Mouse (Mus musculus) hindbrain, postnatal 0 days (tissue): Measurements from ENCODE around the gene Gcnt4. TPM values are rescaled to one million over a fixed set of nuclear protein-coding genes. Genes with fewer than 3 reads are reported as not detected.
"Not testable (repeated sequence)": the region's sequence is repeated elsewhere in the genome, so short reads cannot be mapped to it uniquely, and the experiment has no call there.

Source experiments
- ATAC-seq: fragments of 200-750 bp; cut with Nextera tagmentation; 2 replicates; pipeline ENCODE4 v1.8.0; 2017; ENCODE audit warnings: mild to moderate bottlenecking, moderate TSS enrichment, moderate library complexity
- DNase-seq: peaks from one replicate; pipeline ENCODE4 v3.0.0-alpha.2; 2015; ENCODE audit warnings: low spot score
- H3K27ac ChIP-seq: fragments of 300-500 bp; sonication (generic); 2 replicates; pipeline ENCODE4 v1.5.1; 2014; ENCODE audit warnings: mild to moderate bottlenecking
- H3K27me3 ChIP-seq: fragments of 300-500 bp; sonication (generic); 2 replicates; pipeline ENCODE4 v1.6.1; 2014; ENCODE audit warnings: low read length, mixed read lengths; ENCODE audit not compliant: insufficient read depth
- H3K36me3 ChIP-seq: fragments of 300-500 bp; sonication (generic); 2 replicates; pipeline ENCODE4 v1.6.1; 2014; ENCODE audit warnings: low read length, mixed read lengths; ENCODE audit not compliant: insufficient read depth
- H3K4me1 ChIP-seq: fragments of 300-500 bp; sonication (generic); 2 replicates; pipeline ENCODE4 v1.6.1; 2014; ENCODE audit warnings: antibody characterized with exemption, low read length, mixed read lengths; ENCODE audit not compliant: insufficient read depth
- H3K4me2 ChIP-seq: fragments of 300-500 bp; sonication (generic); 2 replicates; pipeline ENCODE4 v1.6.1; 2014; ENCODE audit warnings: low read depth, mild to moderate bottlenecking, low read length, moderate library complexity, mixed read lengths
- H3K4me3 ChIP-seq: fragments of 300-500 bp; sonication (generic); 2 replicates; pipeline ENCODE4 v1.5.1; 2014; ENCODE audit warnings: low read length
- H3K9ac ChIP-seq: fragments of 300-500 bp; sonication (generic); replicated peaks from 2 replicates; pipeline ENCODE4 v1.6.1; 2014; ENCODE audit warnings: mild to moderate bottlenecking, low read length, moderate library complexity, mixed read lengths
- H3K9me3 ChIP-seq: fragments of 300-500 bp; sonication (generic); 2 replicates; pipeline ENCODE4 v1.6.1; 2016; ENCODE audit warnings: low read length, mixed read lengths
- CTCF ChIP-seq: IDR thresholded peaks from 2 replicates; pipeline ENCODE4 v1.5.1; 2016; ENCODE audit warnings: antibody characterized with exemption, control low read depth, low read depth
- WGBS: fragments of 180-500 bp; shearing (Covaris S2); extraction: QIAGEN DNeasy Blood & Tissue Kit; methylation state at CpG from one replicate; pipeline ENCODE4 v1.1.7; 2014; 5-methylcytosine and 5-hydroxymethylcytosine counted together
- polyA plus RNA-seq: library from polyadenylated mRNA; unstranded; fragments of >200 nt; fragmentation: Nextera tagmentation; extraction: Ambion mirVana; gene quantifications from 2 replicates; pipeline ENCODE4 v1.2.1, GENCODE M21; 2015
- total RNA-seq: library from RNA; depleted of rRNA; stranded (reverse); fragments of >200 nt; gene quantifications from 2 replicates; pipeline ENCODE4 v1.2.3, GENCODE M21; 2014

Gene Gcnt4
- total and polyA plus RNA-seq, 2 experiments from 2014 or later = 0.15 to 0.94 TPM

GRCm38 (mm10) chr13:96932745-96933144, 8.3 kb downstream of the Gcnt4 start:
- Histone ChIP-seq H3K27me3 (no peaks in the 10 kb centered on the region), H3K27ac (no peak overlapping the region), H3K4me2 (no peak overlapping the region), H3K9ac (no peak overlapping the region), H3K36me3 (no peaks in the 10 kb centered on the region), H3K4me1 (no peaks in the 10 kb centered on the region), H3K4me3 (no peak overlapping the region), H3K9me3 (no peaks in the 10 kb centered on the region)
- ATAC-seq (no peak), DNase-seq (no peak)
- WGBS = 84% methylated on average over 5 of the region's 5 CpGs
- no peak for TF ChIP-seq CTCF

DNA sequence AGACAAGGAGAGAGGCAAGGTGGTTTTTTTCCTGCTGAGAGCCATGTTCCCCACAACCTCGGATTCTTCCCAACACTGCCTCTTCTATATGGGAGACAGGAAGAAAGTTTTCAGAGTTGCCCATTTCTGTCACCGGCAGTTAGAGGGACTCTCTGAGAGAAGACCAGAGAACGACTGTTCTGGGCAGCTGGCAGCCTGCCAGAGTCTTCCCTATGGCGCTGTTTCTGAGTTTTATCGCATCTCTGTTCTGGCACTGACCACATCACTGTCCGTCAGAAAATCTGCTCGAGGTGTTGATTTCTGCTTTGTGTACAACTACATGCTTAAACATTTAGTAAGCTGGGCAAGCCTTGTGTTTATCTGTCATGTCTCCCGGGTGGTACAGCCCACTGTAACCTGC, 8.9 kb downstream of the Gcnt4 start:
- Histone ChIP-seq H3K36me3 (no peaks in the 10 kb centered on the region), H3K9me3 (no peaks in the 10 kb centered on the region), H3K4me2 (0 out of 2 replicates have a peak overlapping the region, but pooled peaks have one; percentile 23), H3K4me3 (no peak overlapping the region), H3K27ac (no peak overlapping the region), H3K9ac (no peak overlapping the region; the same call in 1 of the 2 replicates), H3K27me3 (no peaks in the 10 kb centered on the region), H3K4me1 (no peaks in the 10 kb centered on the region)
- no peak for TF ChIP-seq CTCF
- peak; percentile 56 for DNase-seq
- no peak for ATAC-seq
- WGBS = 36% methylated on average over 8 of the region's 8 CpGs

- no peaks in the 10 kb centered on the region for H3K4me1 ChIP-seq
- ATAC-seq (no peak), DNase-seq (no peak)
- 57% methylated on average over 6 of the region's 6 CpGs for WGBS
- no peaks in the 10 kb centered on the region for H3K36me3 ChIP-seq
- H3K9ac ChIP-seq = no peak overlapping the region
- H3K27ac ChIP-seq = no peak overlapping the region
- no peak overlapping the region for H3K4me3 ChIP-seq
- no peak overlapping the region for H3K4me2 ChIP-seq
- TF ChIP-seq CTCF = no peak
- H3K9me3 ChIP-seq = no peaks in the 10 kb centered on the region
- no peaks in the 10 kb centered on the region for H3K27me3 ChIP-seq
These were observed 11.8 kb downstream of the Gcnt4 start for GRCm38 (mm10) chr13:96936173-96936777.

- no peak overlapping the region for H3K27ac ChIP-seq
- 75% methylated on average over 10 of the region's 10 CpGs for WGBS
- H3K27me3 ChIP-seq = no peaks in the 10 kb centered on the region
- no peaks in the 10 kb centered on the region for H3K9me3 ChIP-seq
- H3K4me3 ChIP-seq = no peak overlapping the region
- H3K4me2 ChIP-seq = no peak overlapping the region
- no peak overlapping the region for H3K9ac ChIP-seq
- DNase-seq = no peak
- H3K4me1 ChIP-seq = no peaks in the 10 kb centered on the region
- no peaks in the 10 kb centered on the region for H3K36me3 ChIP-seq
- ATAC-seq = no peak
- TF ChIP-seq CTCF = peak; percentile 7; the same call in 1 of the 2 replicates
These were observed 12.6 kb downstream of the Gcnt4 start for GRCm38 (mm10) chr13:96937059-96937558.

DNA sequence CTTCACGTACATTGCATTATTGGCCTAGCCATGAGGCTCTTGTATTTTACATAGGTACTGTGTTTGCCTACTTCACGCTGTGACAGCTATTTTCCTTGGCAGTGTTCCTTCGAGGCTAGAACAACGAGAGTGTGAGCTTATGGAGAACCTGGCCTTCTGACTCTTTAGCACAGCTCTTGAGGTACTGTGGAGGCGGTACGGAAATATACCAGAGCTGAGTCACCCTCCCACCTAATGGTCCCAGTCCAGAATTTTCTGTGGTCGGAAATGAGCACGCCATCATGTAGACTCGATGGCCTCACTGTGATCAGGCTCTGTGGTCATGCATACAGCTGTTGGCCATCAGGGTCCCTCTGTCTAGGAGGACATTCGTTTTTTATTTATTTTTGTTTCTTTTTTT, 15.2 kb downstream of the Gcnt4 start:
- Histone ChIP-seq H3K27ac (no peak overlapping the region), H3K9ac (no peak overlapping the region), H3K36me3 (no peaks in the 10 kb centered on the region), H3K4me2 (no peak overlapping the region), H3K4me1 (0 out of 2 replicates have a peak, but pooled peaks cover 7% of the 10 kb centered on the region), H3K27me3 (no peaks in the 10 kb centered on the region), H3K9me3 (no peaks in the 10 kb centered on the region), H3K4me3 (no peak overlapping the region)
- no peak for TF ChIP-seq CTCF
- ATAC-seq (no peak), DNase-seq (no peak)
- WGBS = 87% methylated on average over 10 of the region's 10 CpGs

GRCm38 (mm10) chr13:96941481-96941880, 17.0 kb downstream of the Gcnt4 start:
- H3K4me2 ChIP-seq, ATAC-seq, H3K4me3 ChIP-seq, H3K9me3 ChIP-seq, H3K36me3 ChIP-seq, DNase-seq, H3K9ac ChIP-seq, H3K27ac ChIP-seq, H3K27me3 ChIP-seq, H3K4me1 ChIP-seq: not testable (repeated sequence)
- WGBS = 90% methylated on average over 11 of the region's 11 CpGs

DNA sequence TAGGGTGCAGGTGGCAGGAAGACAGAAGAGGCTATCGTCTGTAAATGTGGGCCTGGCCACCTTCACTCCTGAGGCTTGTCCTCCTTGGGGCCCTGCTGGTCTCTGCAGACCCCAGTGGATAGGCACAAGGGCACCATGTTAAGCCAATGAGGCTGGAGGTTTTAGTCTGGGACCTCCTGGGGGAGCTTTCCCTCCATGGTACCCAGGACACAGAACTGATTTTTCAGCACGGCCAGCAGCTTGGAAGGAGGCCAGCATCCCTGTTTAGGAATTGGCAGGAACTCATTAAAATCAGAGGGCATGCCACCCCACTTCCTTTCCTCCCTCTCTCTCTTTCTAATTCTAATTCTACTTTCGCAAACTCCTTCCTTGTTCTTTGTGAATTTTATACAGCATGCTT, 19.1 kb downstream of the Gcnt4 start:
- Histone ChIP-seq H3K4me1 (0 out of 2 replicates have a peak, but pooled peaks cover 7% of the 10 kb centered on the region), H3K27me3 (no peaks in the 10 kb centered on the region), H3K4me2 (no peak overlapping the region), H3K9me3 (no peaks in the 10 kb centered on the region), H3K36me3 (no peaks in the 10 kb centered on the region), H3K27ac (no peak overlapping the region), H3K9ac (no peak overlapping the region), H3K4me3 (no peak overlapping the region)
- no peak for TF ChIP-seq CTCF
- ATAC-seq = no peak
- peak; percentile 66 for DNase-seq
- 33% methylated on average over 3 of the region's 3 CpGs for WGBS
